Mouse (Mus musculus): ENCODE data around the gene Srgap3.

- no peak for TF ChIP-seq CTCF (IDR thresholded peaks at IDR 0.05; ENCODE audit: insufficient read depth, low read depth, low read length)
- TF ChIP-seq POLR2A (IDR thresholded peaks at IDR 0.05; ENCODE audit: insufficient read depth, low read depth, low read length) = no peak
These were observed 158.9 kb downstream of the Srgap3 start for GRCm38 (mm10) chr6:112788174-112788573.
